Mouse (Mus musculus) gastrocnemius, postnatal 25 days (tissue): Measurements from ENCODE around the gene Fnbp1. TPM values are rescaled to one million over a fixed set of nuclear protein-coding genes. Genes with fewer than 3 reads are reported as not detected.

Source experiments
- DNase-seq: peaks from one replicate; pipeline ENCODE4 v3.0.0; 2022
- total RNA-seq, 2 experiments: library from RNA; stranded (reverse); gene quantifications; 1 replicate in 1 of 2; 2 replicates in 1 of 2; pipeline ENCODE4 v1.2.3; 2021

Gene Fnbp1
- total RNA-seq, 2 experiments from 2014 or later, result 10.1 to 10.9 TPM

DNA sequence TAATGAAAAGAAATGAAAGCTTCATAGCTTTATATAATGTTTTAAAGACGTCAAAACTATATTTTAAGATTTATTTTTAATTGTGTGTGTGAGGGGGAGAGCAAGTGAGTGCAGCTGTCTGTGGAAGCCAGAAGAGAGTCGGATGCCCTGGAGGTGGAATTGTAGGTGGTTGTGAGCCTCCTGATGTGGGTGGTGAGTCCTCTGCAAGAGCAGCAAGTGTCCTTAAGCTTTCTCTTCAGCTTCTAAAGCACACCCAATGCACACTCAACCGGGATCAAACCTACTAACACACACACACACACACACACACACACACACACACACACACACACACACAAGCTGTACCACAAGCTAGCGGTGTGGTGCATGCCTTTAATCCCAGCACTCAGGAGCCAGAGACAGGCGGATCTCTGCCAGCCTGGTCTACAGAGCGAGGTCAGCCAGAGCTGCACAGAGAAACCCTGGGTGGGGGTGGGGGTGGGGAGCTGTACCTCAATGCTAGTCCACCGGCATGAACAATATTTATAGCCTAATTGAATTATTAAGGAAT lies 74.0 kb downstream of the Fnbp1 start:
- no peak for DNase-seq

DNA sequence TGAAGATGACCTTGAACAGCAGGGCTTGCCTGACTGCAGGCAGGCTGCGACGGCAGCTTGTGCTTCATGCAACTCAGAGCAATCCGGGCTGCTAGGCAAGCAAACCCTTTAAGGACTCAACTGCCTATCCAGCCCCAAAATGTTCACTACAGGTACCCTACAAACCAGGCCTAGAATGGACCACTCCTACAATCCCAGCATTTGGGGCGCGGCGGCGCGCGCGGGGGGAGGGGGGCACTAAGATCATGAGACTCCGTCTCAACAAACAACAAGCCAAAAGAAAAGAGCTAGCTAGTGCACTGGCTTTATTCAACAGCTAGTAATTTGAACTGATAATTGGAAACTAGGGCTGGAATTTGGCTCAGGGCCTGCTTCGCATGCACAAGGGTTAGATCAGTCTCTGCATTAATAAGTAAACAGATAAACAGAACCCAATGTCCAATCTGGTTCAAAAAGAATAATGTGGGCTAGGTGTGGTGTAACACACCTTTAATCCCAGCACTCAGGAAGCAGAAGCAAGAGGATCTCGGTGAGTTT lies 74.7 kb downstream of the Fnbp1 start:
- DNase-seq, result no peak

DNA sequence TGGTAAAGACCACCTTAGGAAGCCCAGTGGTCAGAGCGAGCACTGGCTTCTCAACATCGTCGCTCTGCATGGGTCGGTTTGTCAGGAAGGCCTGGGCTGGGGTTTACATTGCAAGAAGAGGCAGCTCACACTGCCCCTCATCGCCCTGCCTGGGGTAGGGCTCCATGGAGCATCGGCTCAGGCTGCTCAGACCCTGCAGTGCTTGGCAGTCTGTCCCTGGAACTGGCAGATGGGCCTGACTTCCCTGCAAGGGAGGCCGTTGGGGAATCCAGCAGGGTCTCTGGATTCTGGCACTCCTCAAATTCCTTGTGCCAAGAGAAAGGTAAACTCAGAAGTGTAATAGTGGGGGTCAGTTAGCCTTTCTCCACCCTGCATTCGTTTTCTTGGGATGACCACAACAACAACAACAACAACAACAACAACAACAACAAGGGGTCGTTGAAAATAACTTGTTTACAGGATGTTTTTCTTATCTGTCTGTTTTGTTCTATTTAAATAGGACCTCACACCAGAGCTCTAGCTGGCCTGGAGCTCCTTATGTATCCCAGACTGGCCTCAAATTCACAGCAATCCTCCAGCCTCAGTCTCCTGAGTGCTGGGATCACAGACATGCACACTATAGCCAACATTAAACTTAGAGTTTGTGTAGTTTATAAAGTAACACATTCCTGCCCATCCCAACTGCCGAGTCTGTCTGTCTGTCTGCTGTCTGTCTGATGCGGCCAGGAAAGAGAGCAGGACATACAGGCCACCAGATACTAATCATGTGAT lies 75.6 kb downstream of the Fnbp1 start:
- DNase-seq, result no peak

DNA sequence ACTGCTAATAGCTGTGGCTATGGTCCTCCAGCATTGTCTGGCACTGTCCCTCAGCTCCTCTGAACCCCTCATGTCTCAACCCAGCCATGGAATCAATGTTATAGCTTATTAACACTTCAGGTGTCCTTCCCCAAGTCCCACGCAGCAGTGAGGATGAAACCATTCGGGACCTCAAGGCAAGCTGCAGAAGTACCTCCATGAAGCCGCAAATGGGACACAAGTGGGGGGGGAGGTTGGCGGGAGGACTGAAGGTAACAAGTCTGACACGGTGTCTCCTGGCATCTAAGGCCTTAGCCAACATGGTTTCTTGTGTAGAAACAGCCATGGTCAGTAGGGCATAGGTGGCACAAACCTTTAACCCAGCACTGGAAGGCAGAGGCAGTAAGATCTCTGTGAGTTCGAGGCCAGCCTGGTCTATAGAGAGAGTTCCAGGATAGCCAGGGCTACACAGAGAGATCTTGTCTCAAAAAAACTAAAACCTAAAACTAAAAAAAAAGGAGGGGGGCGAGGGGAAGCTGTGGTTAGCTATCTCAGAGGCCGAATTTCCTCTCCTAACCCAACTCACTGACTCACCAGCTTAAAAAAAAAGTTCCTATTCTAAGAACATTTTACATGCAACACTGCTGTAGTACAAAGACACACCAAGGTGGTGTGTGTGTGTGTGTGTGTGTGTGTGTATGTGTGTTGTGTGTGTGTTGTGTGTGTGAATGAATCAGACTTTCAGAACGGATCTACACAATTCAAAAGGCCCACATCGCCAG lies 79.8 kb downstream of the Fnbp1 start:
- no peak for DNase-seq

DNA sequence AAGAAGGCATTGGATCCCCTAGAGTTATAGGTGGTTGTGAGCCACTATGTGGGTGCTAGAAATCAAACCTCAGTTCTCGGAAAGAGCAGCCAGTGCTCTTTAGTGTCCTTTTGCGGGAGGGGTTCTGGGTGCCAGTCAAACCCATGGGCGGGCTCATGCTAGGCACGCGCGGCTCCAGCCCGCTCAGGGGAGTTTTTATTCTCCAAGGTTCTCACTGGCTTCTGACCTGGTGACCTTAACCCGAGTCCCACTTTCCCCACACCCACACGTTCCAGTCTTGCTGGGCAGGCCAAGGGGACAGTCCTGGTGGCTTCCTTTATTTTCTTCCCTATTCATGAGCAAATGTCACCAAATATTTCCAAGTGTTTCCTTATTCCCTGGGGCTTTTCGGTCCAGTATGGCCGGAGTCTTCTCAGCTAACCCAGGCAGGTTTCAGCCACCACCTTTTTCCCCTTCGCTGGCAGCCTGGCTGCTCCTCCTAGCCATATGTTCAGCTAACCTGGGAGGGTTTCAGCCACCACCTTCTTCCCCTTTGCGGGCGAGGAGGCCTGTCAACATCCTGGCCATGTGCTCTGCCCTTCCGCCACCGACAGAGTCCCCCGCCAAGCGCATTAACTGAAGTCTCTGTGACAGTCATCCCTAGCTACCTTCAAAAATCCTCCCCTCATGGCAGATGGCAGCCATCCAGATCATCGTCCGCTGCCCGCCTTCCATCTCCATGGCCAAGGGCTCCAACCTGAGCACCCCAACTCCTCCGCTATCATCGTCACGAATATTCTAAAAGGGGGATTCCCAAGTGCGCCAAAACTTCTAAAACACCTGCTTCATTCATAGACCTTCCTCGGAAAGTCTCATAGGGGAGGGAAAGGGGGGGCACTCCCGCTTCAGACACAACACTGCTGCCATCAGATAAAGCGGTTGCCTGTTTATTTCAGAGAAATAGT lies 80.7 kb downstream of the Fnbp1 start:
- DNase-seq, result no peak

DNA sequence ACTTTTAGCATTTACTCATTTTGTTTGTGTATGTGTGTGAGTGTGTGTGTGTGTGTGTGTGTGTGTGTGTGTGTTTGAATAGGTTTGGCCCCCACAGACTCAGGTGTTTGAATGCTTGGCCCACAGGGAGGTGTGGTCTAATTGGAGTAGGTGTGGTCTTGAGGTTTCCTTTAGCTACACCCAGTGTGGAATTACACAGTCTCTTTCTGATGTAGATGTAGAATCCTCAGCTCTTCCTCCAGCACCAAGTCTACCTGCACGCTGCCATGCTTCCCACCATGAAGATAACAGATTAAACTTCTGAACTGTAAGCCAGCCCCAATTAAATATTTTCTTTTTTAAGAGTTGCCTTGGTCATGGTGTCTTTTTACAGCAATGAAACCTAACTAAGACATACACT lies 81.5 kb downstream of the Fnbp1 start:
- DNase-seq, result no peak

DNA sequence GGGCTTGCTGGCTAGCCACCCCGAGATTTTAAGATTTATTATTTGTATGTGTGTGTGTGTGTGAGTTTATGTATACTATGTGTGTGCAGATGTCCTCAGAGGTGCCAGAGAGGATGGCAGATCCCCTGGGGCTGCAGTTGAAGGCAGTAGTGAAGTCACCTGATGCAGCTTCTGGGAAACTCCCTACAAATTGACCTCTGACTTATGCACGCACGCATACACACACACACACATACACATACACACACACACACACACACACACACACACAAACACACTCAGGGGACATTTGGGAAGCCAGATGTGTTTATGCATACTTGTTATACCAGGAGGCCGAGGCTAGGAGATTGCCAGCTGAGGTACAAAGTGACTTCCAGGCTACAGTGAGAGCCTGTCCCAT lies 83.4 kb downstream of the Fnbp1 start:
- no peak for DNase-seq

DNA sequence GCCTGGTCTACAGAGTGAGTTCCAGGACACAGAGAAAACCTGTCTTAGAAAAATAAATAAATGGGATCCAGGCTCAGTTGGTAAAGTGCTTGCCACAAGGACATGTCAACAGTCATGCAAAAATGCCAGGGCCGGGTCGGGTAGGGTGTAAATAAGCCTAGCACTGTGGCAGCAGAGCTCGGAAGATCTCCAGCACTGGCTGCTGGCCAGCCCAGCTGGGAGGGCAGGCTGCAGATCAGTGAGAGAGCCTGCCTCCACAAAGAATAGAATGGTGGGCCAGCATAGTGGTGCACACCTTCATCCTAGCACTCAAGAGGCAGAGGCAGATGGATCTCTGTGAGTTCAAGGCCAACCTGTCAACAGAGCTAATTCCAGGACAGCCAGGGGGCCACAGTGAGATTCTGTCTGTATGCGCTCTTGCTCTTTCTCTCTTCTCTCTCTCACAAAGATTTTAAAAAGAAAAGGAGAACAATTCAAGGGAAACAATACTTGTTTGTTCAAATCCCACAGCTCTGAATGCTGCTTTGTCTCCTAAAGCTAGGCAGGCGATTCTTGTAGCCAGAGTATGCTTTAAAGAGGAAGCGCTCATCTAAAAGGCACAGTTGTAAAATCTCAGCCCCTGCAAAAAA lies 84.1 kb downstream of the Fnbp1 start:
- DNase-seq, result no peak

DNA sequence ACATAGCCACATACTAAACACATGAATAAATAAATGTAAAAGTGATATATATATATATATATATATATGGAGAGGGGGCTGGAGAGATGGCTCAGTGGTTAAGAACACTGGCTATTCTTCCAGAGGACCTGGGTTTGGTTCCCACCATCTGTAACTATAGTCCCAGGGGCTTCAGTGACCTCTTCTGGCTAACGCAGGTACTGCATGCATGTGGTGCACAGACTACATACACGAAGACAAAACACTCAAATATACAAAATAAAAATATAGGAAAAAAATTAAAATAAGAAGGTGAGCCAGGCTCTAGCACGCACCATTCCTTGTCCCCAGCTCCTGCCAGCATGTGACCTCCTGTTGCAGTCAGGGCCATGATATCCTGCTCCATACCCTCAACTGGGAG lies 85.7 kb downstream of the Fnbp1 start:
- no peak for DNase-seq

DNA sequence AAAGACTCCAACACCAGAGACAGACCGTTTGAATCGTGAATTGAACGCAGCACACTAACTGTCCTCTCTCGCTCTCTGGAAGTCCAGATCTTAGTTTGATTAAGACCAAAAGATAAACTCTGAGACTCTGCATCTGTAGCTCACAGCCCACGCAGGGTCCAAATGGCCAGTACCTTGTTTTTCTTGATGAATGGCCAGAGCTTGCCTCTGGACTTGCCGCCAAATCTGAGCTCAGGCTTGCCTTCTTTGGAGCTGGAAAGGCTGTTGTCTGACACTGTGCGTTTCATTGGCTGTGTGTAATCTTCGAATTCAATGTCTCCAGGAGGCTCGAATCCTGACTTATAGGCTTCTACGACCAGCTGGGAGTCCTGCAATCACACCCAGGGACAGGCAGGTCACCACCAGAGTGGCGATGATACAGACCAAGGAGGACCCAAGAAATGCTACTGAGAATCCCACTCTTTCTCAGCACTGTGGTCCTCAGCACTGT lies 87.9 kb downstream of the Fnbp1 start:
- no peak for DNase-seq

DNA sequence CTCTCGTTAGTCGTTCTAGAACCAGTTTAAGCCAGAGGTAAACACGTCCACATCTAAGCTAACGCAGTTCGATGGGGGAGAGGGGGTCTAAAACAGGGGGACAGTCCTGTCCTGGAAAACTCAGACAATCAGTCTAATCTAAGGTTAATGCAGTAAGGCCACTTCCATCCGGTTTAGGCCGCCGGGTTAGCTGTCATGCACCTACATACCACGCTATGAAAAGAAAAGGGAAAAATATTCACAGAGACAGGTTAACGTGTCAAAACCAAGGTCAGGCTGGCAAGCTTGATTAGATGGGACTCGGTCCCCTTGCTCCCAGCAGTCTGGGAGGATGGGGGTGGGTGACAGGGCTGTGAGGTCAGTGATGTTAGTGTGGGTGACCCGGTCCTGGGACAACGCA lies 88.4 kb downstream of the Fnbp1 start:
- DNase-seq, result no peak

DNA sequence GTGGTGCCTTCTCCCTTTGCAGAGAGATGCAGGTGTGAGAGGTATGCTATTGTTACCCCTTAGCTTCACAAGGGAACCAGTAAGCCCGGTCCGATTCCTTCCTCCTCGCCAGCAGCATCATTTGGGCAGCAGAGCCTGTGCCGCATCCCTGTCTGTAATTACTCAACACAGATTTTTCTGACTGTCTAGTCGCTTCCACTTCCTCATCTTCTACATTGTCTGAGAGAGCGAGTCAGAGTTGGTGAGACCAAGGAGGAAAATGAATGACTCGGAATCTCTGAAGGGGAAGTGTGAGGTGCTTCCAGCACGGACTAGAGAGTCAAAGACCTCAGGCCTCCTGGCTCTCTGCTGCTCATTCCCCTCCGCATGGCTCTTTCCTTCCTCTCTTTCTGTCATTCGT lies 89.4 kb downstream of the Fnbp1 start:
- no peak for DNase-seq

DNA sequence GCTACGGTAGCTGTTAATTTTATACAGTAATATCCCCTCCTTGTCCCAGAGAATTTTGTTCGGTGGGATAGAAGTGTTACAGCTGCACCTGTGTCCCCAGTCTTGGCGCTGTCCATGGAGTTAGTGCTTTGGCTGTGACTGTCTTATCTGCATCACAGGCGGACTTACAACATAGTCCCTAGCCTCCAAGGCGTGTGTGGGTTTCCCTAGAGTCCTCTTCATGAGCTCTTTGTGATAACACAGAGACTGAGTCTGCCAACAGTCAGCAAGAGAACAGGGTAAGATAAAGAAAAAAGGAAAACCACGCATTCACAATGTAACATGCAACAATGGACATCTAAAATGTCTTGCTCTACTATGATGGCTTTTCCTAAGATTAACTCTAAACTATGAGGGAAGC lies 93.8 kb downstream of the Fnbp1 start:
- DNase-seq, result no peak

DNA sequence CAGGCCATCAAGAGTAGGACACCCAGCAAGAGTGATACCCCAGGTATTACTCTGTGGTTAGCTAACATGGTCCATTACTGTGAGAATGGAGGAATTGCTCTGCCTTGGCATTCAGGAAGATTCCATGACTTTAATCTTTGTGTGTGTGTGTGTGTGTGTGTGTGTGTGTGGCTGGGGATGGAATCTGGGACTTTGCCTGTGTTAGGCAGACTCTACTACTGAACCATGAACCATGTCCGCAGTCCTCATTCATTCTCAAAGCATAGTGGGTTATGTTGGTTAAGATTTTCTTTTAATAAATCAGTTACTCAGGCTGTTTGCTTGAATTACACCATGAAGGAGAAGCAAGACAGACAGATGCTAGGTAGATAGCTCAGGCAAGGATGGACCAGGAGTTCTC lies 98.0 kb downstream of the Fnbp1 start:
- no peak for DNase-seq

DNA sequence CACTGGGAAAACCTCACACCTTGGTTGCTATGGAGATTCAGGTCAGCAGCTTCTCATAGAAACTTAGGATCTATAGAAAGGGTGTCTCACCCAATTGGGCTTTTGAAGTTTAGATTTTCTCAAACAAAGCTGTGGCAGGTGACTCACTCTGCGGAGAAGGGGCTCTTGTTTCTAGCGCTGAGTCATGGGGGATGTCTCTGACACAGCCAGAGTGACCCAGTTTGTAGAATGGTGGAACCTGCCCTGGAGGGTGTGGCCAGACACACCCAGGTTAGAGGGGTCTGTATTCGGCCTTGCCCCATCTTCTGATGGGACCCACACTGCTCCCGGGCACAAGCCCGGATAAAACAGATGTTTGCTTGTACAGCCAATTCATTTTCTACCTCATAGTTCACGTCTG lies 98.9 kb downstream of the Fnbp1 start:
- no peak for DNase-seq

DNA sequence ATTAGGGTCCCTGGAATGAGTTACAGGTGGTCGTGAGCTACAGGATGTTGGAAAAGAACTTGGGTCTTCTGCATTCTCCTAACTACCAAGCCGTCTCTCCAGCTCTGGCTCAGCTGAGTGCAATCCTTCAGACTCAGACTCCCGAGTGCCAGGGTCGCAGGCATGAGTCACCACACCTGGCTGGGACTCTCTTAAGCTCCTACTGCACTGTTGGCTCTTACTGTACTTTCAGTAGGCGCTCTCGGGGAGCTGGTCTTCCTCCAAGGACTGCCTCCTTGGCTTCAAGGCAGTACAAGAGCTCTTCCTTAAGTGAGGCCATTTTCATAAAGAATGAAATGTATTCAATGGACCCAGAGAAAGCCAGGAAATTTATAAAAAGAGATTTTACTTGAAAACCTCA lies 100.4 kb downstream of the Fnbp1 start:
- no peak for DNase-seq

DNA sequence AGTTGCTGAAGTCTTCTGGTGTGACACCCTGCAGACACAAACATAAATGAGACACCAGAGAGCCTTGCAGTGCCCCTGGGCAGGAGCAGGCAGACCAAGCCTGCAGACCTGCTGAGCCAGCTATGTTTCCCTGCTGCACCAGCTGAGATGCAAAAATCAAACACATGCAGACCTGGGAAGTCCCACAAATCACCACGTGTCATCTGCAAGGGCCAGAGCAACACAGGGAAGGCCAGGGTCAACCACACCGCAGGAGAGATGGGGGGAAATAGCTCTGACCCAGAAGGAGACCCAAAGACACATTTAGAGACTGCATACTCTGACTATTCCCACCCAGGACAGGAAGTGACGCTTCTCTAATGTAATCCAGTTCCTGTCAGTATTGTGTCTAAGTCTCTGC lies 101.3 kb downstream of the Fnbp1 start:
- no peak for DNase-seq

DNA sequence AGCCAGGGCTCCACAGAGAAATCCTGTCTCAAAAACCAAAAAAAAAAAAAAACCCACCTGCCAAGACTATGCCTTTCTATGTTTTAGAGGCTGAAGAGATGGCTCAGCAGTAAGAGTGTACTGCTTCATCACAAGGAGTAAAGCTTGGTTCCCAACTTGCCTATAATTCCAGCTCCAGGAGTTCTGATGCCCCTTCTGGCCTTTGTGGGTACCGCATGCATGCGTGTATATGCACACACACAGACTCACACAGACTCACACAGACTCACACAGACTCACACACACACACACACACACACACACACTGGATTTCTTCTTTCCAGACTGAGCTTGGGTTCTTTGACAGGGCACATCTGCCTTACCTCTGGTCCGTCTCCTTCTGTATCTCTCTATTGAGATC lies 101.8 kb downstream of the Fnbp1 start:
- no peak for DNase-seq

DNA sequence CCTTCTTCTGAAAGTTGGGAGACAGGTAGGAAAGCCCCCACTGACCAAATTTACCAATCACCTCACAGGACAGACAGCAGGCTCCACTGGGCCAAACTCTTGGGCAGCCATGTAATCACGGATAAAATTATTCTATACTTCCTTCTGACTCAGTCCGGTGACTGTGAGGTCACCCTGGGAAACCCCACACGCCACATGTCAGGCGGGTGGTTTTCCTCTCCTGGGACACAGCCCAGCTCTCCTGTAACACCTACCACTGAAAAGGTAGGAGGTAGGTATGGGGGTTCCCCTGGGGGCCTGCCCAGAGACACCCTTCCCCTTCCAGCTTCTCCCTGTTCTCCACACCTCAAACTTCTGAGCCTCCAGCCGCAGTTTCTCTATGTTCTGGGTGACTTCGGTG lies 105.0 kb downstream of the Fnbp1 start:
- no peak for DNase-seq

DNA sequence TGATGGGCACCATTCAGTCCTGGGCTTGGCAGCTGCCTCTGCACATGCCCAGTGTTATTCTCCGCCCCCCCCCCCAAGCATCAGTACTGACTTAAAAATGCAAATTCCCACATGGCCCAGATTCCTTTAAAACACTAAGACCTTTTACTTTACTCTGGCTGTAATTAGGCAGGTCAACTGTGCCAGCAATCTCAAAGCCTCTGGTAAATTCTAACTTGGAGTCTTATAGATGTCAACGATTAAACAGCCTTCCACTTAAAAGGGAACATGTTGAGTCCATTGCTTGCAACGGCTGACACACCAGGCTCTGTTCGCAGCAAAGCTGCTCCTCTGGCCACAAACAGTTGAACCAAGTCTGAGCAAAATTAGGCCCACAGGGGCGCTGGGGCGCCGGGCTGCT lies 109.8 kb downstream of the Fnbp1 start:
- no peak for DNase-seq

DNA sequence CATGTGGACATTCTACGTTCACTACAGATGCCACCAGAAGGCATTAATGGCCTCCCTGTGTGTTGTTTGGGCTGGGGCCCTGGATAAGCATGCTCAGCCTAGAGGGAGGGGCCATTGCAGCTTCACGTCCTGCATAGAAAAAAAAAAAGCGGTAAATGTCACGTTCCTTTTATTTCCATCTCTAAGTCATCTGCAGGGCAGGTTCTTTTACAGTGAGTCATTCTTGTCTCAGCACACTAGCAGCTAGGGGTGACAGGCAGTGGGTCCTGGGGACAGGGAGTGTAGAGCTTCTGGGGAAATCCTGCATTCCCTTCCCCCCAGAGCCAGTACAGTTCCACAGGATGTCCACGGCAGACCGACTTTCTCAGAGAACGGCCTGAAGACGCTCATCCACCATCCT lies 115.2 kb downstream of the Fnbp1 start:
- DNase-seq, result no peak

DNA sequence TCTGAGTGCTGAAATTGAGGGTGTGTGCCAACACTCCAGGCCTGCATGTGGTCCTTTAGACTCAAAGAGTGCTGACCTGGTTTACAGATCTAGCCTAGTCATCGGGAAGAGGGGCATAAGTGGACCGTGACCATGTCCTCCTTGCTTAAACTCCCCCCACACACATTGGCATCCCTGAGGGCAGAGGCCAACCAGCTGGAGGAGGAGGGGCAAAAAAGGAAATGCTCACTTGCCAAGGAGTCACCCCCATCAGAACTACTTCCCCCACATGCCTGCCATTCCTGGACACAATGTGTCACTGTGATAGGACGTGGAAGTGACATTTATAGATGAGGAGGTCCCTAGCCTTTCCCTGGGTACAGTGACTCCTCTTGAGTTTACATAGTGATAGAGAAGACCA lies 116.3 kb downstream of the Fnbp1 start:
- no peak for DNase-seq
